8 mouse cellular contexts compared by ENCODE assay signal in genomic region chr6:40435151-40436046, GRCm38 (mm10). TPM values are rescaled to one million over a fixed set of nuclear protein-coding genes. Genes with fewer than 3 reads are reported as not detected.
A peak's percentile ranks its signal among the peaks of the same experiment; 100 is the strongest.
DNase-seq lines count a peak whose midpoint lies in the region; ATAC-seq and TF ChIP-seq lines count a peak whose summit lies in the region.

No protein-coding gene starts in this region.

- H3K4me3 ChIP-seq in ES-E14 (ENCODE audit: insufficient read depth in 1 of 2, low read depth in 1 of 2, low read length in 2 of 2, poor library complexity in 1 of 2, severe bottlenecking in 1 of 2) = peak overlapping the region; percentile 77 to 96
- H3K4me3 ChIP-seq in forebrain, embryonic 12.5 days (replicated peaks) = peak overlapping the region; percentile 88
- peak overlapping the region; percentile 88 for H3K4me3 ChIP-seq in hindbrain, embryonic 10.5 days

- peaks cover 16% of the 10 kb centered on the region for H3K27me3 ChIP-seq in forebrain, embryonic 12.5 days
- peaks cover 34% of the 10 kb centered on the region for H3K27me3 ChIP-seq in hindbrain, embryonic 10.5 days (ENCODE audit: insufficient read depth, poor library complexity, severe bottlenecking)

- in situ Hi-C loops in ES-E14 (cut with MboI; ENCODE audit: low sequenced_read_pairs in 2 of 2, unreplicated experiment in 2 of 2) = no loop called here

- H3K27ac ChIP-seq in ES-E14 (ENCODE audit: insufficient read depth, low read depth, low read length, poor library complexity, severe bottlenecking) = no peak overlapping the region
- H3K27ac ChIP-seq in forebrain, embryonic 12.5 days = peak overlapping the region; percentile 89
- H3K27ac ChIP-seq in hindbrain, embryonic 10.5 days = peak overlapping the region; percentile 96

- peak; percentile 81 for ATAC-seq in forebrain, embryonic 12.5 days (ENCODE audit: low FRiP score)
- ATAC-seq in erythroid progenitor cell, adult 5-6 weeks (replicated peaks; ENCODE audit: low FRiP score, poor library complexity, severe bottlenecking) = no peak

- H3K9me3 ChIP-seq in ES-E14 (ENCODE audit: control insufficient read depth, insufficient read depth, low read depth, low read length) = no peaks in the 10 kb centered on the region
- H3K9me3 ChIP-seq in forebrain, embryonic 12.5 days = no peaks in the 10 kb centered on the region
- no peaks in the 10 kb centered on the region for H3K9me3 ChIP-seq in hindbrain, embryonic 10.5 days

- no peaks in the 10 kb centered on the region for H3K36me3 ChIP-seq in ES-E14 (ENCODE audit: control insufficient read depth, insufficient read depth, low read length, poor library complexity, severe bottlenecking)
- H3K36me3 ChIP-seq in forebrain, embryonic 12.5 days (replicated peaks) = no peaks in the 10 kb centered on the region
- no peaks in the 10 kb centered on the region for H3K36me3 ChIP-seq in hindbrain, embryonic 10.5 days

- H3K4me1 ChIP-seq in ES-E14 (ENCODE audit: control insufficient read depth in 2 of 2, insufficient read depth in 2 of 2, low read length in 2 of 2, poor library complexity in 1 of 2) = no peaks in the 10 kb centered on the region
- peaks cover 25% of the 10 kb centered on the region for H3K4me1 ChIP-seq in forebrain, embryonic 12.5 days
- H3K4me1 ChIP-seq in hindbrain, embryonic 10.5 days (replicated peaks) = peaks cover 21% of the 10 kb centered on the region

- peak overlapping the region; percentile 75 for H3K9ac ChIP-seq in ES-E14 (ENCODE audit: insufficient read depth, low read depth, low read length, poor library complexity, severe bottlenecking)
- H3K9ac ChIP-seq in forebrain, embryonic 12.5 days = peak overlapping the region; percentile 86

- DNase-seq in ES-E14 (ENCODE audit: low read depth, low spot score) = peak; percentile 19
- DNase-seq in brain, adult 2 months (ENCODE audit: low read depth, low spot score) = peak; percentile 90
- DNase-seq in hindbrain, embryonic 10.5 days (ENCODE audit: low spot score) = peak; percentile 66
- DNase-seq in layer of hippocampus, postnatal 10 days (ENCODE audit: low spot score in 2 of 2) = peak; percentile 62 to 71
- peak; percentile 49 for DNase-seq in lung, postnatal 10 days
- DNase-seq in retina, postnatal 1 day = peak; percentile 79

- peak overlapping the region; percentile 82 for H3K4me2 ChIP-seq in forebrain, embryonic 12.5 days

- WGBS in forebrain, embryonic 12.5 days = under 1% methylated on average over 57 of the region's 72 CpGs
- 1% methylated on average over 72 of the region's 72 CpGs for WGBS in hindbrain, embryonic 10.5 days

TF ChIP-seq in ES-E14, 5 proteins besides CTCF, POLR2A, EP300 and RAD21:
- no peak for TF ChIP-seq ZC3H11A (IDR thresholded peaks at IDR 0.05; ENCODE audit: borderline replicate concordance, low read depth, low read length)
TF ChIP-seq in ES-E14: peak in this region for 0.

RNA-seq across cellular contexts. Expression of gene E330009J07Rik, which starts 0.5 kb away (rescaled TPM):
- total RNA-seq in ES-E14 (2012; rRNA removed) = 4.1 and 5.8 TPM in 2 replicates
- 25.8 and 28.4 TPM in 2 replicates for polyA plus RNA-seq in forebrain, embryonic 12.5 days (2016; fragmentation: Nextera tagmentation; extraction: Ambion mirVana)
- 10.1 and 12.4 TPM in 2 replicates for polyA plus RNA-seq in hindbrain, embryonic 10.5 days (2016; fragmentation: Nextera tagmentation; extraction: Ambion mirVana)
- 10 to 100 TPM; 35.6 to 39.5 TPM for total RNA-seq in layer of hippocampus, postnatal 10 days (2021)
- 2.9 TPM in 1 of 2 replicates, not detected in the other for total RNA-seq in erythroid progenitor cell, adult 5-6 weeks (2015; ENCODE audit: low replicate concordance)
- 1.3 and 3.9 TPM in 2 replicates for total RNA-seq in erythroid progenitor cell, adult 5-6 weeks (2017; ENCODE audit: low replicate concordance)

RNA-seq across cellular contexts. Expression of gene Wee2, which starts 3.5 kb away (rescaled TPM):
- not detected in 2 replicates for total RNA-seq in ES-E14 (2012; rRNA removed)
- polyA plus RNA-seq in forebrain, embryonic 12.5 days (2016; fragmentation: Nextera tagmentation; extraction: Ambion mirVana) = 0.19 and 0.24 TPM in 2 replicates
- 0.21 TPM in 1 of 2 replicates, not detected in the other for polyA plus RNA-seq in hindbrain, embryonic 10.5 days (2016; fragmentation: Nextera tagmentation; extraction: Ambion mirVana)
- total RNA-seq in layer of hippocampus, postnatal 10 days (2021) = not detected
- not detected in 2 replicates for total RNA-seq in erythroid progenitor cell, adult 5-6 weeks (2015; ENCODE audit: low replicate concordance)
- total RNA-seq in erythroid progenitor cell, adult 5-6 weeks (2017; ENCODE audit: low replicate concordance) = not detected in 2 replicates

RNA-seq across cellular contexts. Expression of gene Ssbp1, which starts 35.8 kb away (rescaled TPM):
- total RNA-seq in ES-E14 (2012; rRNA removed) = 96.9 and 112 TPM in 2 replicates
- polyA plus RNA-seq in forebrain, embryonic 12.5 days (2016; fragmentation: Nextera tagmentation; extraction: Ambion mirVana) = 199 TPM in 2 replicates
- polyA plus RNA-seq in hindbrain, embryonic 10.5 days (2016; fragmentation: Nextera tagmentation; extraction: Ambion mirVana) = 175 and 200 TPM in 2 replicates
- 10 to 100 TPM; 36.9 to 37.5 TPM for total RNA-seq in layer of hippocampus, postnatal 10 days (2021)
- 22.0 and 46.1 TPM in 2 replicates for total RNA-seq in erythroid progenitor cell, adult 5-6 weeks (2015; ENCODE audit: low replicate concordance)
- total RNA-seq in erythroid progenitor cell, adult 5-6 weeks (2017; ENCODE audit: low replicate concordance) = 11.0 and 11.8 TPM in 2 replicates

RNA-seq across cellular contexts. Expression of gene Tas2r137, which starts 55.6 kb away (rescaled TPM):
- 0.85 and 1.0 TPM in 2 replicates for total RNA-seq in ES-E14 (2012; rRNA removed)
- polyA plus RNA-seq in forebrain, embryonic 12.5 days (2016; fragmentation: Nextera tagmentation; extraction: Ambion mirVana) = not detected in 2 replicates
- not detected in 2 replicates for polyA plus RNA-seq in hindbrain, embryonic 10.5 days (2016; fragmentation: Nextera tagmentation; extraction: Ambion mirVana)
- not detected for total RNA-seq in layer of hippocampus, postnatal 10 days (2021)
- not detected in 2 replicates for total RNA-seq in erythroid progenitor cell, adult 5-6 weeks (2015; ENCODE audit: low replicate concordance)
- not detected in 2 replicates for total RNA-seq in erythroid progenitor cell, adult 5-6 weeks (2017; ENCODE audit: low replicate concordance)

RNA-seq across cellular contexts. Expression of gene Tas2r108, which starts 57.9 kb away (rescaled TPM):
- total RNA-seq in ES-E14 (2012; rRNA removed) = 0.67 and 1.1 TPM in 2 replicates
- polyA plus RNA-seq in forebrain, embryonic 12.5 days (2016; fragmentation: Nextera tagmentation; extraction: Ambion mirVana) = not detected in 2 replicates
- 0.30 TPM in 1 of 2 replicates, not detected in the other for polyA plus RNA-seq in hindbrain, embryonic 10.5 days (2016; fragmentation: Nextera tagmentation; extraction: Ambion mirVana)
- total RNA-seq in layer of hippocampus, postnatal 10 days (2021) = not detected
- not detected in 2 replicates for total RNA-seq in erythroid progenitor cell, adult 5-6 weeks (2015; ENCODE audit: low replicate concordance)
- total RNA-seq in erythroid progenitor cell, adult 5-6 weeks (2017; ENCODE audit: low replicate concordance) = not detected in 2 replicates

Comparison
In these comparisons a context has a peak if more than half of its experiments do, and no peak if none do; other contexts are left out.
1. DNase-seq: peak in every context shown above with its lines; median percentile 90 in brain, adult 2 months; 79 in retina, postnatal 1 day; 66 in layer of hippocampus, postnatal 10 days; 66 in hindbrain, embryonic 10.5 days; 49 in lung, postnatal 10 days; 19 in ES-E14.